Mouse (Mus musculus) heart, embryonic 13.5 days (tissue): Measurements from ENCODE around the gene Fam3b. TPM values are rescaled to one million over a fixed set of nuclear protein-coding genes. Genes with fewer than 3 reads are reported as not detected.

ENCODE experiments used
- ATAC-seq: fragments of 200-750 bp; cut with Nextera tagmentation; 2 replicates; pipeline ENCODE4 v1.8.0; 2017; ENCODE audit warnings: moderate TSS enrichment; ENCODE audit not compliant: insufficient number of reproducible peaks, low FRiP score, low TSS enrichment; ENCODE audit errors: extremely low read depth
- H3K27ac ChIP-seq: fragments of 300-500 bp; sonication (generic); replicated peaks from 2 replicates; pipeline ENCODE4 v1.5.1; 2015; ENCODE audit warnings: moderate library complexity, mild to moderate bottlenecking, inconsistent platforms
- H3K27me3 ChIP-seq: fragments of 300-500 bp; sonication (generic); replicated peaks from 2 replicates; pipeline ENCODE4 v1.6.1; 2015; ENCODE audit warnings: mild to moderate bottlenecking, inconsistent platforms
- H3K36me3 ChIP-seq: fragments of 300-500 bp; sonication (generic); 2 replicates; pipeline ENCODE4 v1.6.1; 2015; ENCODE audit warnings: mild to moderate bottlenecking, inconsistent platforms
- H3K4me1 ChIP-seq: fragments of 300-500 bp; sonication (generic); 2 replicates; pipeline ENCODE4 v1.6.1; 2015; ENCODE audit warnings: inconsistent platforms
- H3K4me2 ChIP-seq: fragments of 300-500 bp; sonication (generic); 2 replicates; pipeline ENCODE4 v1.6.1; 2015; ENCODE audit warnings: inconsistent platforms, mild to moderate bottlenecking, moderate library complexity
- H3K4me3 ChIP-seq: fragments of 300-500 bp; sonication (generic); 2 replicates; pipeline ENCODE4 v1.5.1; 2015; ENCODE audit warnings: moderate library complexity, mild to moderate bottlenecking, inconsistent platforms
- H3K9ac ChIP-seq: fragments of 300-500 bp; sonication (generic); 2 replicates; pipeline ENCODE4 v1.6.1; 2015; ENCODE audit warnings: inconsistent platforms, mild to moderate bottlenecking, moderate library complexity
- H3K9me3 ChIP-seq: fragments of 300-500 bp; sonication (generic); 2 replicates; pipeline ENCODE4 v1.6.1; 2016; ENCODE audit warnings: inconsistent platforms
- WGBS: fragments of 180-500 bp; shearing (Covaris S2); methylation state at CpG from one replicate; pipeline ENCODE4 v1.1.7; 2015; ENCODE audit warnings: mixed read lengths; 5-methylcytosine and 5-hydroxymethylcytosine counted together
- polyA plus RNA-seq: library from polyadenylated mRNA; unstranded; fragments of >200 nt; fragmentation: Nextera tagmentation; extraction: Ambion mirVana; gene quantifications from 2 replicates; pipeline ENCODE4 v1.2.1, GENCODE M21; 2015

Fam3b gene
- polyA plus RNA-seq = not detected in 2 replicates

GRCm38 (mm10) chr16:97514099-97514940 lies at the start of gene Fam3b:
Fam3b (minus strand) TSS chr16:97514816.
- no peak within 1 kb of the TSS for H3K4me2 ChIP-seq
- no peaks in the 10 kb centered on the region; the same call in 1 of the 2 replicates for H3K27me3 ChIP-seq
- H3K27ac ChIP-seq = no peak within 1 kb of the TSS
- H3K9ac ChIP-seq = no peak within 1 kb of the TSS
- 39% methylated on average over 4 of the region's 4 CpGs for WGBS
- no peaks in the 10 kb centered on the region for H3K36me3 ChIP-seq
- ATAC-seq = no peak
- H3K4me3 ChIP-seq = no peak within 1 kb of the TSS
- peaks cover 6% of the 10 kb centered on the region for H3K4me1 ChIP-seq
- H3K9me3 ChIP-seq = no peaks in the 10 kb centered on the region

- no peak overlapping the region for H3K27ac ChIP-seq
- no peak overlapping the region for H3K4me3 ChIP-seq
- ATAC-seq = no peak
- peaks cover 10% of the 10 kb centered on the region; the same call in 1 of the 2 replicates for H3K36me3 ChIP-seq
- H3K9me3 ChIP-seq = 0 out of 2 replicates have a peak, but pooled peaks cover 4% of the 10 kb centered on the region
- H3K9ac ChIP-seq = no peak overlapping the region
- WGBS = 69% methylated on average over 4 of the region's 4 CpGs
- H3K4me1 ChIP-seq = no peaks in the 10 kb centered on the region
- no peaks in the 10 kb centered on the region for H3K27me3 ChIP-seq
- H3K4me2 ChIP-seq = no peak overlapping the region
Measured at GRCm38 (mm10) chr16:97544340-97544739, 29.7 kb upstream of the Fam3b start.

GRCm38 (mm10) chr16:97536859-97537258 lies 22.2 kb upstream of the Fam3b start:
- Histone ChIP-seq H3K27ac (peak overlapping the region; percentile 94), H3K9me3 (0 out of 2 replicates have a peak, but pooled peaks cover 4% of the 10 kb centered on the region), H3K27me3 (no peaks in the 10 kb centered on the region), H3K9ac (peak overlapping the region; percentile 47), H3K4me3 (peak overlapping the region; percentile 44), H3K4me1 (peaks cover 39% of the 10 kb centered on the region), H3K4me2 (peak overlapping the region; percentile 70), H3K36me3 (no peaks in the 10 kb centered on the region; the same call in 1 of the 2 replicates)
- no peak for ATAC-seq
- WGBS = 10% methylated on average over 1 of the region's 1 CpGs

DNA sequence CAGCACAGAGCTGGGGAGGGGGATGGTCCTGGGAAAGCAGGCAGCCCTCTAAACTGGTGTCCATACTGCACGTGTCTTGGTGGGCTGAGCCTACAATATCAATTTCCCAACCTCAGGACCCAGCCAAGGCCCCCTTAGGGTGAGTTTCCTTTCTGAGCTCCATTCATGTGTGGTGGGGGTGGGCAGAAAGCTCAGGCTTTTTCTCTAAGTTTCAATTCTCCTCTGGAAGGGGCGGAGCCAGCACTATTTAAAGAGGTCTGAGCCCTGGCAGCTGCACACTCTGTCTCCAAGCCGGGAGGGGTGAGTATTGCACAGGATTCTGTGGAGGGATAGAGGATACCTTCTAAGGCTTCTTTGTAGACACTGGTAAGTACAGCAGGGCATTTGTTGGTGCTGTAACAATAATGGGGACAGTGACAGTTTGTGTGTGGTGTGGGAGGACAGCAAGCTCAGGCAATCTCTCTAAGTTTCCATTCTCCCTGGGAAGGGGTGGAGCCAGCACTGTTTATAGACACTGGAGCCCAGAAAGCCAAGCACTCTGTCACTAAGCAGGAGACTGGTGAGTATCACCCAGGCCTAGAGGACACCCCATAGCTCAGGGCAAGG lies 21.3 kb upstream of the Fam3b start:
- peak overlapping the region; percentile 70 for H3K9ac ChIP-seq

GRCm38 (mm10) chr16:97534876-97535461 lies 20.4 kb upstream of the Fam3b start:
- Histone ChIP-seq H3K9me3 (no peaks in the 10 kb centered on the region), H3K4me2 (peak overlapping the region; percentile 70), H3K36me3 (no peaks in the 10 kb centered on the region), H3K9ac (peak overlapping the region; percentile 70), H3K4me1 (peaks cover 39% of the 10 kb centered on the region), H3K27me3 (no peaks in the 10 kb centered on the region), H3K4me3 (peak overlapping the region; percentile 44), H3K27ac (peak overlapping the region; percentile 94)
- no peak for ATAC-seq
- 17% methylated on average over 5 of the region's 5 CpGs for WGBS

More for the DNA sequence above, 21.3 kb upstream of the Fam3b start:
- WGBS = 7% methylated on average over 3 of the region's 3 CpGs
- H3K27ac ChIP-seq = peak overlapping the region; percentile 94
- H3K4me2 ChIP-seq = peak overlapping the region; percentile 70
- H3K4me1 ChIP-seq = peaks cover 39% of the 10 kb centered on the region
- H3K27me3 ChIP-seq = no peaks in the 10 kb centered on the region
- H3K4me3 ChIP-seq = peak overlapping the region; percentile 44
- no peaks in the 10 kb centered on the region for H3K36me3 ChIP-seq
- H3K9me3 ChIP-seq = no peaks in the 10 kb centered on the region
- peak; percentile 54; the same call in 1 of the 2 replicates for ATAC-seq

- ATAC-seq = no peak
- 18% methylated on average over 1 of the region's 1 CpGs for WGBS
- no peaks in the 10 kb centered on the region for H3K27me3 ChIP-seq
Measured at GRCm38 (mm10) chr16:97534448-97534847, 19.8 kb upstream of the Fam3b start.

GRCm38 (mm10) chr16:97533751-97534150 lies 19.1 kb upstream of the Fam3b start:
- no peak overlapping the region; the same call in 1 of the 2 replicates for H3K27ac ChIP-seq
- 78% methylated on average over 5 of the region's 5 CpGs for WGBS
- ATAC-seq = no peak

More at GRCm38 (mm10) chr16:97534448-97534847, 19.8 kb upstream of the Fam3b start:
- Histone ChIP-seq H3K9ac (peak overlapping the region; percentile 70), H3K36me3 (no peaks in the 10 kb centered on the region), H3K27ac (peak overlapping the region; percentile 94), H3K9me3 (no peaks in the 10 kb centered on the region), H3K4me2 (peak overlapping the region; percentile 70), H3K4me1 (peaks cover 39% of the 10 kb centered on the region), H3K4me3 (peak overlapping the region; percentile 44)

DNA sequence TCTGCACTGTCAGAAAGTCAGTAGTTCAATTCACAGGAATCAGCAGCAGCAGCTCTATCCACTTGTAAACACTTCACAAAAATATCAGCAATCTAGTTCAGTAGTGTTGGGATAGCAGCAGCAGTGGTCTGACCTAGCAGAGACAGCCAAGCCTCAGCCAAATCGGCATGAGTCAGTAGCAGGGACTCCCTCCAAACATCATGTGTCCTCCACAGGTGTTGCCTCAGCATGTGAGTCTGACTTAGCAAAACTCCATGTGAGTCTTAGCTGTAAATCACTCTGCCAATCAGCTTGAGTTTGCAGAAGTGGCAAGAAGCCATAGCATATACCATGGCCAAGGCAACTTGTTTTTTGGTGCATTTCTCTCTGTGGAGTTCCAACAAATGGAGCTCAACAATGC lies 18.5 kb upstream of the Fam3b start:
- no peaks in the 10 kb centered on the region for H3K27me3 ChIP-seq
- H3K9me3 ChIP-seq = no peaks in the 10 kb centered on the region
- H3K4me3 ChIP-seq = no peak overlapping the region
- no peak overlapping the region for H3K27ac ChIP-seq
- no peaks in the 10 kb centered on the region for H3K36me3 ChIP-seq
- no peak for ATAC-seq
- no peak overlapping the region for H3K9ac ChIP-seq
- WGBS = 71% methylated on average over 1 of the region's 1 CpGs
- H3K4me1 ChIP-seq = peaks cover 39% of the 10 kb centered on the region
- no peak overlapping the region for H3K4me2 ChIP-seq

More at GRCm38 (mm10) chr16:97533751-97534150, 19.1 kb upstream of the Fam3b start:
- no peaks in the 10 kb centered on the region for H3K9me3 ChIP-seq
- no peak overlapping the region for H3K4me3 ChIP-seq
- H3K4me2 ChIP-seq = no peak overlapping the region
- H3K36me3 ChIP-seq = no peaks in the 10 kb centered on the region
- H3K27me3 ChIP-seq = no peaks in the 10 kb centered on the region
- H3K4me1 ChIP-seq = peaks cover 39% of the 10 kb centered on the region
- H3K9ac ChIP-seq = no peak overlapping the region

- Histone ChIP-seq H3K4me2 (no peak overlapping the region), H3K4me1 (peaks cover 5% of the 10 kb centered on the region), H3K36me3 (no peaks in the 10 kb centered on the region), H3K27ac (no peak overlapping the region), H3K9ac (no peak overlapping the region), H3K27me3 (no peaks in the 10 kb centered on the region), H3K9me3 (no peaks in the 10 kb centered on the region), H3K4me3 (no peak overlapping the region)
- WGBS = 84% methylated on average over 2 of the region's 2 CpGs
- ATAC-seq = no peak
Measured at GRCm38 (mm10) chr16:97529241-97529640, 14.6 kb upstream of the Fam3b start.

- H3K27me3 ChIP-seq = no peaks in the 10 kb centered on the region
- no peaks in the 10 kb centered on the region for H3K9me3 ChIP-seq
- H3K9ac ChIP-seq = no peak overlapping the region
- no peaks in the 10 kb centered on the region for H3K4me1 ChIP-seq
- H3K4me2 ChIP-seq = no peak overlapping the region
- WGBS = 4% methylated on average over 1 of the region's 1 CpGs
- no peak for ATAC-seq
- no peak overlapping the region for H3K4me3 ChIP-seq
- no peaks in the 10 kb centered on the region for H3K36me3 ChIP-seq
- no peak overlapping the region for H3K27ac ChIP-seq
Measured at GRCm38 (mm10) chr16:97523024-97523423, 8.4 kb upstream of the Fam3b start.

DNA sequence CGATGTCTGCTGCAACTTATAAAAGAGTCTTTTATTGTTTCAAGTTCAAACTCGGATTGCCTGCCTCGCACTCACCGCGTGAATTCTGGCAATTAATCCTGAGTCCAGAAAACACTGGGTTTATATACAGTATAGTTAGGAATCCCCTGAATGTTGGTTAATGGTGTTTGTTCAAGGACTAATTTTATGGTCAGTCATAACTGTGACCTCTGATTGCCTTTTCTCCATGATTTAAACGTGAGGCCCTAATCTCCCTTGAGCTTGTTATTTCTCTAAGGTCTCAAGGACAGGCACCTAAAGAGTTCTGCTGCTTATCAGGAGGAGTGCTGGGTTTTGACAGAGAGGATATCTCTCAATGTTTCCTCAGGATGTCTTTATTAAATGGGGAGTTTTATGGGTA lies 7.4 kb upstream of the Fam3b start:
- WGBS = 65% methylated on average over 6 of the region's 6 CpGs
- no peaks in the 10 kb centered on the region for H3K36me3 ChIP-seq
- H3K9me3 ChIP-seq = no peaks in the 10 kb centered on the region
- no peak for ATAC-seq
- no peaks in the 10 kb centered on the region for H3K27me3 ChIP-seq
- H3K4me2 ChIP-seq = no peak overlapping the region
- no peak overlapping the region for H3K9ac ChIP-seq
- no peak overlapping the region for H3K4me3 ChIP-seq
- no peak overlapping the region for H3K27ac ChIP-seq
- H3K4me1 ChIP-seq = no peaks in the 10 kb centered on the region
